9 mouse cellular contexts compared by ENCODE assay signal in the genomic region with DNA sequence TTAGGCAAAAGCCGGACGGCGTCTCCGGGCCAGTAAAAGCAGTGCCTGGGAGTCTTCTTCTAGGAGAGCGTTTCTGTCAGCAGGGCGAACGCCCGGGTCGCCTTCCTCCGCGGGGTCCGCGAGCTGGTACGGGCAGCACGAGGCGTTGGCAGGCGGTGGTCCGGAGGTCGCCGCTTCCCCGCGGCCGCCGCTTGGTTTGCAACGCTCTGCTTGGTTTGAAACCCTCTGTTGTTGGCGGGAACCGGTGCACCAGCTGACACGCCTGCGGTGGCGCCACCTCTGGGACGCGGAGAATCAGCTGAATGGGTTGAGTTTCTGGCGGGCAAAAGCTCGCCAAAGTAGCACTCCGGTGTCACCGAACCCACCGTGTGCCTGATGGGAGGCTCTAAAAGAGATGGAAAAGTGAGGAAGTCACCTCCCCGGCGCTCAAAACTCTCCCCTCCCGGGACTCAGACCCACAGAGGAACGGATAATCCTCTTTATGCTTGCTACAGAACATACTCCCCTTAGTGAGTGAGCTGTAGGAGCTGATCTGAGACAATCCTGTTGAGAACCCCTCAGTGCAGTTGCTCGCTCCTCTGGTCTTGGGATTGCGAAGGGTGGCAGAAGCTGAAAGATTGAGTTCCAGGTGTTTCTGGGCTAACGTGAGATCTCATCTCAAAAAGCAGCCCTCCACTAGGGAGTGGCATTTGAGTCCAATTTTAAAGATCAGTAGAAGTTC. TPM values are rescaled to one million over a fixed set of nuclear protein-coding genes. Genes with fewer than 3 reads are reported as not detected.
DNase-seq lines count a peak whose midpoint lies in the region; ATAC-seq and TF ChIP-seq lines count a peak whose summit lies in the region.
"Had no signal": no experiment of that assay in that cellular context is flagged by ENCODE, and none has a peak within 500 bp of the region (broad histone marks: within the 10 kb centered on the region; RNA-seq: fewer than 3 reads in every experiment).

No protein-coding gene starts in this region.

- peak overlapping the region; percentile 72 to 80 (median 72) for H3K4me3 ChIP-seq in CH12.LX (replicated peaks in 1 of 3; ENCODE audit: low read depth in 2 of 3, low read length in 2 of 3, poor library complexity in 1 of 3)
- peak overlapping the region; percentile 87 for H3K4me3 ChIP-seq in forebrain, embryonic 12.5 days (replicated peaks)
- H3K4me3 ChIP-seq in lung, embryonic 15.5 days: peak overlapping the region; percentile 92

- peaks cover 0 to 4% of the 10 kb centered on the region in 2 experiments for H3K36me3 ChIP-seq in CH12.LX (replicated peaks in 1 of 2; ENCODE audit: control insufficient read depth in 1 of 2, insufficient read depth in 1 of 2, low read length in 1 of 2)
- H3K36me3 ChIP-seq in forebrain, embryonic 12.5 days (replicated peaks): no peaks in the 10 kb centered on the region
- no peaks in the 10 kb centered on the region for H3K36me3 ChIP-seq in lung, embryonic 15.5 days

- H3K4me1 ChIP-seq in CH12.LX (ENCODE audit: control insufficient read depth in 1 of 2, insufficient read depth in 2 of 2): peaks cover 0 to 36% of the 10 kb centered on the region in 2 experiments; a peak in 2 of 4 replicates
- peaks cover 23% of the 10 kb centered on the region for H3K4me1 ChIP-seq in forebrain, embryonic 12.5 days
- H3K4me1 ChIP-seq in lung, embryonic 15.5 days: peaks cover 13% of the 10 kb centered on the region

- no peak for TF ChIP-seq POLR2A in CH12.LX (IDR thresholded peaks at IDR 0.05; ENCODE audit: low read depth, low read length)

- in situ Hi-C loops in CH12.LX (cut with MboI; ENCODE audit: low pct_ligation_motif_present, low pct_unique_long_range_greater_than_20kb, low sequenced_read_pairs): loop anchor here (5.0 to 10.0 kb wide), 3 partner anchors 65 to 223 kb away; a partner anchor contains a TSS

- peak in 1 of 2 experiments; percentile 56; a peak in 2 of 4 replicates for TF ChIP-seq CTCF in CH12.LX (conservative IDR thresholded peaks at IDR 0.05 in 1 of 2, IDR thresholded peaks at IDR 0.05 in 1 of 2; ENCODE audit: low read depth in 2 of 2, low read length in 2 of 2)

- intact Hi-C loops in heart, postnatal 10 days (cut with DNase I): loop anchor here (10.0 kb wide), 1 partner anchor 65 kb away; no protein-coding TSS in a partner anchor

- dilution Hi-C loops in CH12.LX (cut with MboI; ENCODE audit: extremely low pct_ligation_motif_present, extremely low pct_unique_long_range_greater_than_20kb, low sequenced_read_pairs): no loop called here

- no peaks in the 10 kb centered on the region for H3K27me3 ChIP-seq in CH12.LX (replicated peaks)
- H3K27me3 ChIP-seq in forebrain, embryonic 12.5 days: 0 out of 2 replicates have a peak, but pooled peaks cover 3% of the 10 kb centered on the region
- no peaks in the 10 kb centered on the region for H3K27me3 ChIP-seq in lung, embryonic 15.5 days

- peak overlapping the region; percentile 73 for H3K9ac ChIP-seq in CH12.LX (ENCODE audit: insufficient read depth, low read depth)
- peak overlapping the region; percentile 83 for H3K9ac ChIP-seq in forebrain, embryonic 12.5 days
- peak overlapping the region; percentile 84 for H3K9ac ChIP-seq in lung, embryonic 15.5 days

- DNase-seq in CH12.LX (ENCODE audit: extremely low read depth): peak; percentile 68
- peak; percentile 74 for DNase-seq in adrenal gland, postnatal 25 days
- DNase-seq in heart, postnatal 10 days: peak; percentile 83 to 84
- DNase-seq in kidney, postnatal 4 days: peak; percentile 83 to 90
- DNase-seq in ovary, postnatal 14 days (ENCODE audit: low spot score): peak; percentile 49
- DNase-seq in thymus, postnatal 36 days: peak; percentile 80 to 81

- peak; percentile 73 for ATAC-seq in forebrain, embryonic 12.5 days (ENCODE audit: low FRiP score)
- ATAC-seq in lung, embryonic 15.5 days (ENCODE audit: borderline replicate concordance, extremely low read depth, low FRiP score, low TSS enrichment): peak; percentile 74

- TF ChIP-seq RAD21 in CH12.LX (IDR thresholded peaks at IDR 0.05; ENCODE audit: low read depth, low read length): no peak

- peak overlapping the region; percentile 85 for H3K4me2 ChIP-seq in CH12.LX (ENCODE audit: insufficient read depth, low read depth, poor library complexity, severe bottlenecking)
- peak overlapping the region; percentile 86 for H3K4me2 ChIP-seq in forebrain, embryonic 12.5 days
- peak overlapping the region; percentile 86 for H3K4me2 ChIP-seq in lung, embryonic 15.5 days

- peak overlapping the region; percentile 71 for H3K27ac ChIP-seq in CH12.LX (ENCODE audit: insufficient read depth, low read depth)
- H3K27ac ChIP-seq in forebrain, embryonic 12.5 days: peak overlapping the region; percentile 90
- peak overlapping the region; percentile 90 for H3K27ac ChIP-seq in lung, embryonic 15.5 days

- no peak for TF ChIP-seq EP300 in CH12.LX (IDR thresholded peaks at IDR 0.05; ENCODE audit: low read length)

- H3K9me3 ChIP-seq in CH12.LX (replicated peaks; ENCODE audit: low read length): no peaks in the 10 kb centered on the region
- no peaks in the 10 kb centered on the region for H3K9me3 ChIP-seq in forebrain, embryonic 12.5 days
- no peaks in the 10 kb centered on the region for H3K9me3 ChIP-seq in lung, embryonic 15.5 days

- 0 out of 2 replicates have a peak, but pooled peaks cover 2% of the 10 kb centered on the region for H3K79me2 ChIP-seq in CH12.LX (replicated peaks; ENCODE audit: control insufficient read depth, extremely low read depth, insufficient read depth, poor library complexity, severe bottlenecking)

- WGBS in forebrain, embryonic 12.5 days: under 1% methylated on average over 44 of the region's 44 CpGs
- under 1% methylated on average over 44 of the region's 44 CpGs for WGBS in lung, embryonic 15.5 days

TF ChIP-seq in CH12.LX, 34 proteins besides CTCF, POLR2A, EP300 and RAD21 (continues in another document):
- TF ChIP-seq TBP (conservative IDR thresholded peaks at IDR 0.05; ENCODE audit: low read depth, low read length): peak; percentile 14
- TF ChIP-seq MEF2A (IDR thresholded peaks at IDR 0.05; ENCODE audit: borderline replicate concordance, low read depth, low read length): no peak; the same call in none of the 2 replicates
- no peak for TF ChIP-seq CHD2 (IDR thresholded peaks at IDR 0.05; ENCODE audit: low read length)
- TF ChIP-seq MYC (IDR thresholded peaks at IDR 0.05; ENCODE audit: low read depth, low read length): 0 out of 2 replicates have a peak, but pooled peaks have one; percentile 50
- TF ChIP-seq ELF1 (IDR thresholded peaks at IDR 0.05; ENCODE audit: low read depth, low read length): no peak
- no peak for TF ChIP-seq PAX5 (IDR thresholded peaks at IDR 0.05; ENCODE audit: low read length)
- TF ChIP-seq SMC3 (IDR thresholded peaks at IDR 0.05; ENCODE audit: low read depth, low read length): peak; percentile 12; the same call in 1 of the 2 replicates
- 0 out of 2 replicates have a peak, but pooled peaks have one; percentile 36 for TF ChIP-seq BHLHE40 (IDR thresholded peaks at IDR 0.05; ENCODE audit: low read depth, low read length)
- TF ChIP-seq RCOR1 (conservative IDR thresholded peaks at IDR 0.05; ENCODE audit: low read depth, low read length): no peak
- TF ChIP-seq USF2 (conservative IDR thresholded peaks at IDR 0.05; ENCODE audit: low read depth, low read length): no peak
- TF ChIP-seq ZMIZ1 (IDR thresholded peaks at IDR 0.05; ENCODE audit: low read depth, low read length): peak; percentile 50
- no peak for TF ChIP-seq ZNF384 (IDR thresholded peaks at IDR 0.05; ENCODE audit: low read depth, low read length)
- 0 out of 2 replicates have a peak, but pooled peaks have one; percentile 13 for TF ChIP-seq NRF1 (IDR thresholded peaks at IDR 0.05; ENCODE audit: low read depth, low read length)
- TF ChIP-seq MXI1 (IDR thresholded peaks at IDR 0.05; ENCODE audit: low read depth, low read length): peak; percentile 92
- TF ChIP-seq ETS1 (conservative IDR thresholded peaks at IDR 0.05; ENCODE audit: low read depth, low read length): peak; percentile 58
- peak; percentile 30; the same call in 1 of the 2 replicates for TF ChIP-seq TCF12 (IDR thresholded peaks at IDR 0.05; ENCODE audit: low read depth, low read length)
- TF ChIP-seq KAT2A (IDR thresholded peaks at IDR 0.05; ENCODE audit: insufficient replicate concordance, low read length): peak; percentile 53; the same call in 1 of the 2 replicates
- TF ChIP-seq GABPA (IDR thresholded peaks at IDR 0.05; ENCODE audit: insufficient replicate concordance, low read depth, low read length): no peak
- TF ChIP-seq SIN3A (IDR thresholded peaks at IDR 0.05; ENCODE audit: low read length): peak; percentile 100
- no peak for TF ChIP-seq NELFE (IDR thresholded peaks at IDR 0.05; ENCODE audit: low read depth, low read length)
- TF ChIP-seq E2F4 (IDR thresholded peaks at IDR 0.05; ENCODE audit: insufficient replicate concordance, low read depth, low read length): peak; percentile 93; the same call in 1 of the 2 replicates
- TF ChIP-seq CHD1 (IDR thresholded peaks at IDR 0.05; ENCODE audit: low read depth, low read length): peak; percentile 87; the same call in 1 of the 2 replicates
- TF ChIP-seq UBTF (IDR thresholded peaks at IDR 0.05; ENCODE audit: low read depth, low read length): peak; percentile 83; the same call in 1 of the 2 replicates
- no peak for TF ChIP-seq HCFC1 (IDR thresholded peaks at IDR 0.05; ENCODE audit: low read depth, low read length)
- TF ChIP-seq USF1 (IDR thresholded peaks at IDR 0.05; ENCODE audit: low read depth, low read length): peak; percentile 45
- no peak for TF ChIP-seq JUN (IDR thresholded peaks at IDR 0.05; ENCODE audit: insufficient read depth, low read depth, low read length)
- peak; percentile 83 for TF ChIP-seq MAX (IDR thresholded peaks at IDR 0.05; ENCODE audit: low read length)
- peak; percentile 46 for TF ChIP-seq IRF4 (IDR thresholded peaks at IDR 0.05; ENCODE audit: low read depth, low read length)

RNA-seq across cellular contexts. Expression of a gene that starts 0.6 kb away (rescaled TPM):
- total RNA-seq in CH12.LX (2012; rRNA removed): 17.0 and 19.3 TPM in 2 replicates
- total RNA-seq in CH12.LX (2014; rRNA removed): 23.9 and 27.9 TPM in 2 replicates
- polyA plus RNA-seq in CH12.LX (2012; ENCODE audit: insufficient read length, low read depth): 13.6 and 14.0 TPM in 2 replicates
- total RNA-seq in adrenal gland, postnatal 25 days (2021): 15.3 and 16.1 TPM in 2 replicates
- polyA plus RNA-seq in forebrain, embryonic 12.5 days (2016; fragmentation: Nextera tagmentation; extraction: Ambion mirVana): 37.2 and 41.5 TPM in 2 replicates
- 10 to 100 TPM; 15.3 to 15.7 TPM for total RNA-seq in heart, postnatal 10 days (2021)
- polyA plus RNA-seq in lung, embryonic 15.5 days (2015; fragmentation: Nextera tagmentation; extraction: Ambion mirVana): 21.4 and 22.9 TPM in 2 replicates

RNA-seq across cellular contexts. Expression of a gene that starts 18.6 kb away (rescaled TPM):
- total RNA-seq in CH12.LX (2012; rRNA removed) (not detected in 2 replicates), CH12.LX (2014; rRNA removed) (not detected in 2 replicates)
- not detected in 2 replicates for polyA plus RNA-seq in CH12.LX (2012; ENCODE audit: insufficient read length, low read depth)
- total RNA-seq in adrenal gland, postnatal 25 days (2021): not detected in 2 replicates
- not detected in 2 replicates for polyA plus RNA-seq in forebrain, embryonic 12.5 days (2016; fragmentation: Nextera tagmentation; extraction: Ambion mirVana)
- not detected for total RNA-seq in heart, postnatal 10 days (2021)
- 0.29 and 0.63 TPM in 2 replicates for polyA plus RNA-seq in lung, embryonic 15.5 days (2015; fragmentation: Nextera tagmentation; extraction: Ambion mirVana)
- total RNA-seq: layer of hippocampus, postnatal 25 days had no signal

Comparison
In these comparisons a context has a peak if more than half of its experiments do, and no peak if none do; other contexts are left out.
1. Peak in every context shown above with its lines: DNase-seq, ATAC-seq, H3K4me3 ChIP-seq and H3K27ac ChIP-seq.